Mouse (Mus musculus): ENCODE data around the gene Hist1h3f.
"Not testable (repeated sequence)": the region's sequence is repeated elsewhere in the genome, so short reads cannot be mapped to it uniquely, and the experiment has no call there.

Gene Hist1h3f

DNA sequence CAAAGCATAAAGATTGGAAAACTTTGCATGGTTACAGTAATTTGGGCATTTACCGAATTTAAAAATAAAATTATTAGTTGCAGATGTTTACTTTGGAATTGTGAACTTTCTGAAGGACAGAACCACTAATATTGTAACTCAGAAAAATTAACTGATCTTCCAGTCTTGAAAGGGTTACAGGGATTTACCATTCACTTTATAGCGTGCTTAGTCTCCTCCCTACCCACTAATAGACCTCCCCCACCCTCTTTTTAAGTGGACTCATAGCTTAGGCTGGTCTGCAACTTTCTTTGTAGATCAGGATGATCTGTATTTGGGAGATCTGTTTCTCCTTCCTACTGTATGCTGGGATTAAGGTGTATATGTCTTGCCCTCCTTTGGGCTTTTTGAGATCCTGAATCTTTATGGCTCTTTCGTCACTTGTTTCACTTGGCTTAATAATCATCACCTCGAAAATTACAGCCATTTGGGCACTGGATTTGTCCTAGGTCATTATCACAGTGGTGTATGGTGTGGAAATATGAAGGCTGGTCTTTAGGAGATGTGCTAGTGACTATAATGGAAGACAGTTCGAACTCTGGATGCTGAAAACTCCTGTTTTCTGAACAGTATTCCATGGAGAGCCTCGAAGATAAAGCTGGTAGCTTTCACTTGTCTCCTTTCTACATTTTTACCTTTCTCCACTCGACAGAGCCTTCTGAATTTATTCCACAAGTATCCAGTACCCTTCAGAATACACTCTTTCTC, 7.6 kb upstream of the Hist1h3f start:
- no peak for DNase-seq (ENCODE audit: extremely low read depth, low read depth, low spot score)

GRCm38 (mm10) chr13:23537006-23537710, 6.7 kb upstream of the Hist1h3f start:
- no peak for DNase-seq (ENCODE audit: extremely low read depth, low read depth, low spot score)

DNA sequence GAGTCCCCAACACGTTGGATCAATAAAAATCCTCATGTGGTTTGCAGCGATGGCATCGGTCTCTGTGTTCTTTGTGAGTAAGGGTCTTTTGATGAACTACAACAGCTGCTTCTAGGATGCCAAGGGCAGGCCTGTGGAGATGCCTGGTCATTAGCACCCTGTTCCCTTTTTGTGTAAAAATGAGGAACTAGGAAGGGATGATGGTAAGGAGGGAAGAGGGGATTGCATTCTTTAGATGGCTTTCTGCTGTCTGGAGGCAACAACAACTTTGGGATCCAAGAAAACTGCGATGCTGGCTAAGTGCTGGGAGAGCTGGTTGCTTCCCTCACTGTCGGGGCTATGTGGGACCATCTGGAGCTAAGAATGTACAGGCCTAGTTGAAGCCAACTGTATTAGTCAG, 5.6 kb upstream of the Hist1h3f start:
- DNase-seq (ENCODE audit: extremely low read depth, low read depth, low spot score) = no peak

DNA sequence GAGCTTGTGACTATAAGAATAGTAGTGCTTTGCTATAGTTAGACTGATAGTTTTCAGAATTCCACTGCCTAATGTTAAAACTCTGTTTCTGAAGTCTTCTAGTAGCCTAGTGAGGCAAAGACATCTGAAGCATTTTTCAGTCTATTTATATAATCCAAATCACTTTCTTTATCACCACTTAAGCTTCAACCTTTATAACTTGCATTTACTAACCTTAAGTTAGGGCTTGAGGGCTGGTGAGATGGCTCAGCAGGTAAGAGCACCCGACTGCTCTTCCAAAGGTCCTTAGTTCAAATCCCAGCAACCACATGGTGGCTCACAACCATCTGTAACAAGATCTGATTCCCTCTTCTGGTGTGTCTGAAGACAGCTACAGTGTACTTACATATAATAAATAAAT, 4.0 kb upstream of the Hist1h3f start:
- DNase-seq (ENCODE audit: extremely low read depth, low read depth, low spot score) = not testable (repeated sequence)

GRCm38 (mm10) chr13:23541497-23541896, 2.4 kb upstream of the Hist1h3f start:
- no peak for DNase-seq (ENCODE audit: extremely low read depth, low read depth, low spot score)

GRCm38 (mm10) chr13:23542225-23542980, 1.4 kb upstream of the Hist1h3f start:
- DNase-seq (ENCODE audit: extremely low read depth, low read depth, low spot score) = not testable (repeated sequence)

GRCm38 (mm10) chr13:23542999-23543607, 749 bp upstream of the Hist1h3f start, which contains the start of gene Hist1h2bh:
Hist1h2bh (minus strand) TSS chr13:23543392.
- DNase-seq (ENCODE audit: extremely low read depth, low read depth, low spot score) = peak; percentile 97

DNA sequence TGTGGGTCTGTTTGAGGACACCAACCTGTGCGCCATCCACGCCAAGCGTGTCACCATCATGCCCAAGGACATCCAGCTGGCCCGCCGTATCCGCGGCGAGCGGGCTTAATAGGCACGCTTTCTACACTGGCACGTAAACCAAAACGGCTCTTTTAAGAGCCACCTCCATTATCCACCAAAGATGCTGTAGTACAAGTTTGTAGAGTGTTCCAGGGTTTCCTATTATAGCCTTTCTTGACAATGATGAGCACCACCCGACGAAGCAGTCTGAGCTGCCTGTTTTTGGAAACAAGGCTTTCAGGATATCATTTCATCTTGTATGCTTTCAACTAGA, 902 bp downstream of the Hist1h3f start:
- not testable (repeated sequence) for DNase-seq (ENCODE audit: extremely low read depth, low read depth, low spot score)

DNA sequence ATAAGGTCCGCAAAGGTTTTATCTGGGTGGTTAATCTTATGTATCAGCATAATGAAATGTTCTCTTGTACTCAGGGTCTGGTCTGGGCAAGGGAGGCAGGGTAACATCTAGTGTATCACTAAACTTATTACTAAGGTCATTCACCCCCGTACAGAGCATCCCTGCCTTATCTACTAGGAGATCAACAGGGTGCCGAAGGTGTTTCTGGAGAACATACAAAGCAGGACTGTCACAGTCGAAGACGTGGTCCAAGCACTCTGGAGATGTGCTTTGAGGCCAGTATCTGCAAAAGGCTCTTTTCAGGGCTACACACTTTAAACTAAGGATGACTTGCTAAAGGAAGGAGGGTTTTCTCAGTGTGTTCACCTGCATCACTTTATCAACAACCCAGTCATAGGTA, 2.8 kb downstream of the Hist1h3f start:
- no peak for DNase-seq (ENCODE audit: extremely low read depth, low read depth, low spot score)

GRCm38 (mm10) chr13:23550761-23551145, 6.9 kb downstream of the Hist1h3f start:
- no peak for DNase-seq (ENCODE audit: extremely low read depth, low read depth, low spot score)

GRCm38 (mm10) chr13:23551146-23551834, 7.4 kb downstream of the Hist1h3f start, which contains the start of gene Hist1h4f:
Hist1h4f (minus strand) TSS chr13:23551648.
- not testable (repeated sequence) for DNase-seq (ENCODE audit: extremely low read depth, low read depth, low spot score)

GRCm38 (mm10) chr13:23551931-23552914, 8.4 kb downstream of the Hist1h3f start:
- no peak for DNase-seq (ENCODE audit: extremely low read depth, low read depth, low spot score)

GRCm38 (mm10) chr13:23552962-23553361, 9.1 kb downstream of the Hist1h3f start, which contains the start of gene Hist1h1d:
Hist1h1d (plus strand) TSS chr13:23553262.
- no peak for DNase-seq (ENCODE audit: extremely low read depth, low read depth, low spot score)

DNA sequence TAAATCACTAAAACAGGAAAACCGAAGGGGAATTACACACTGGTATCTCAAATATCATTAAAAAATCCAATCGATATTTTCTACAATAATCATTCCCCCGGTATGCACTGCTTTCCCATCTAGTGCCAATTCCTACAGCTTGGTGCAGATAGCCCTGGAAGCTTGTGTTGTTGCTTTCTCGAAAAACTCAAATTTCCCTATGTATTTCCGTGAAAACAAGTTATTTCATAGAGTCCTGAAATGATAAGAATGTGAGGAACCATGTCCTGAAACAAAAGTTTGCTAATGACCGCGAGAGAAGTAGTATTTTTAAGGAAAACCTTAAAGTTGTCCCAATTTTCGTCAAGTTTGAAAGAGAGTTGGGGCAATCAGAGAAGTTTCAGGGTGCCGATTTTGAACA, 10.5 kb downstream of the Hist1h3f start:
- no peak for DNase-seq (ENCODE audit: extremely low read depth, low read depth, low spot score)

- no peak for DNase-seq (ENCODE audit: extremely low read depth, low read depth, low spot score)
Measured at GRCm38 (mm10) chr13:23554925-23555838, 11.3 kb downstream of the Hist1h3f start.

- DNase-seq (ENCODE audit: extremely low read depth, low read depth, low spot score) = peak; percentile 72
Measured at GRCm38 (mm10) chr13:23555839-23556416, 12.1 kb downstream of the Hist1h3f start.

DNA sequence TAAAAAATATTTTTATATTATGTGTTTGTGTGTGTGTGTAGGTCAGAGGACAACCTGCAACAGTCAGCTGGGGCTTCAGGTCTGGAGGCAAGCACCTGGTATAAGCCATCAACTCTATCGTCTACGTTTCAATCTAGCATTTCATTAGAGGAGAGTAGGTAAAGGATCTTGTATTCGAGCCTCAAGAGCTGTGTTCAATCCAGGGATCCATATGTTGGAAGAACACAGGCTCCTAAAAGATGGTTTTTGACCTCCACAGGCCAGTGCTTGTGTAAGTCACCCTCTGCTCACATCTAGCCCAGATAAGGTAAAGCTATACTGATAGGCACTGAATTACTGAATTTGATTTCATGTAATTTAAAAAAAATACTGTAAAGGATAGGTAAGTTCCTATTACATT, 13.1 kb downstream of the Hist1h3f start:
- DNase-seq (ENCODE audit: extremely low read depth, low read depth, low spot score) = no peak

- not testable (repeated sequence) for DNase-seq (ENCODE audit: extremely low read depth, low read depth, low spot score)
Measured at GRCm38 (mm10) chr13:23560699-23561098, 16.8 kb downstream of the Hist1h3f start.
